Mouse (Mus musculus) urinary bladder, postnatal 10 days (tissue): ENCODE results near the gene Zdhhc23.

Experiments
- DNase-seq: peaks from one replicate; pipeline ENCODE4 v3.0.0; 2022; ENCODE audit warnings: low spot score

The Zdhhc23 gene

DNA sequence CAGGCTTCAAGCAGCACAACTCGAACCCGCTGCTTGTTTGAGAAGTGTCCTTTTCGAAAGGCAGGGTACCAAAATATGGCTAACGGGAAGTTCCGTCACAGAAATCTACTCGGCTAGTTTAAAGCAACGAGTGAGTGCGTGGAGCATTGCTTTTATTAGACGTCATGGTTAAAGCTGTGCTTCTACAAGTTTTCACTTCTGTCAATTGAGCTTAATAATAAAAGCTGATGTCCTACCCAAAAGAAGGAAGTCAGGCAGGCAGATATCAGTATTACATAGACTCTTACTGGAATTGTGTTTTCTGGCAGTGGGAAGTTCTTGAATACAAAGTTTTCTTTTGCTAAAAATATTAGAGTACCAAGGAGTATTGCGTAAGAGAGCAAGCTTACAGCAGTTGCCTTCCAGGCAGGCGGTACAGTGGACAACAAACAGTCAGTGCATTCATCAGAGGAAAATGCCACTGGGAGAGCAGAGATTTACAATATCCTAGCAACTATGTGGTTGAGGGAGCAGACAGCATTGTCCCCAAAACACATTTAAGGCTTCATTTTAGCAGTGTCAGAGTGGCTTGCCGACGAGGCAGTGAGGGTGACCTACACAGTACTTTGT is 13.7 kb downstream of the Zdhhc23 start:
- DNase-seq = no peak

DNA sequence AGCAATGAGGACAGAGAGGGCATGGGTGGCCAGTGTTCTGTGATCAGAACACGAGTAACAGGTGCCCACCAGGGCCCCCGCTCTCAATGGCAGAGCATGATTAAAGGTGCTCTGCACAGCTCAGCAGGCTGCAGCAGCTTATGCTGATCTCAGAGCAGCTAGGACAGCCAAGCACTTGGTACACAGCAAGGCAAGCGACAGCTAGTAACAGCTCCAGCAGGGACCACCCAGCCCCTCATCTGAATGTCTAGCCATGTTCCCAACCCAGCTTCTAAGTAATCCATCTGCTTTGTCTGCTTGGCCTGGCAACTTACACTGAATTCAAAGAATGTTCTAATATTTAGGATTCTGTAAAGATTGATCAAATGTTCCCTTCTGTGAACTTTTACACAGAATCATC is 15.8 kb downstream of the Zdhhc23 start:
- DNase-seq = no peak

DNA sequence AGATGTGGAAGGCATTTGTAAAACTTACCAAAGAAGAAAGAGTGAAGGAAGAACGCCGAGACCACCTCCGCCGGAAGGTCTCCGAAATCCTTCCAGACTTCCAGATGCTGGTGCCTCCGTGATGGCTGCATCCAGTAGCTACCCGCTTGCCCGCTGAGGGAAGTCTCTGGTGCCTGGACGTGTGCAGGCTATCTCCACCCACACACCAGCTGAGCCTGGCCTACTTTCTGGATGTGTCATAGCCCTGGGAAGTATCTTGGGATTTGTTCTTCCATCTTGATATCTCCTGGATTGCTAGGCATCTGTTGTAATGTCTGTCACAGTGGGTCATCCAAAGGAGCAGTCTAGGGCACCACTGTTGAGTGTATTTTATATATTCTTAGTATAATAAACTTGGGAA is 16.3 kb downstream of the Zdhhc23 start:
- DNase-seq = no peak

DNA sequence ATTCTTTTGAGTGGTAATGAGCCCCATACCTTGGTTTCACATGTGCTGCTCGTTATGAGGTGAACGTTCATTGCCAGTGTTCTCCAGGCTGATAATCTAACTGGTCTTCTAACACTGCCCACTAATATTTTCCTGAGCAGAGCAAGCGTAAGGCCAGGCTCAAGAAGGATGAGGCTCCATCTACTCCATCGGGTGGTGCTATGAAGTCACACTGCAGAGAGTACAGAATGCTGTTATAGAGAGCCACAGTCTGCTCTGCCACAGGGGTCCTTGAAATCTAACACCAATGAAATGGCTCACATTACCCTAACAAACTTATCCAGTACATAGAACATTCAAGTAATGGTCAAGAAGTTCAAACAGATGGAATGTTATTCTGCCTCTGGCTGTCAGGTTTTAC is 21.6 kb downstream of the Zdhhc23 start:
- DNase-seq = no peak

DNA sequence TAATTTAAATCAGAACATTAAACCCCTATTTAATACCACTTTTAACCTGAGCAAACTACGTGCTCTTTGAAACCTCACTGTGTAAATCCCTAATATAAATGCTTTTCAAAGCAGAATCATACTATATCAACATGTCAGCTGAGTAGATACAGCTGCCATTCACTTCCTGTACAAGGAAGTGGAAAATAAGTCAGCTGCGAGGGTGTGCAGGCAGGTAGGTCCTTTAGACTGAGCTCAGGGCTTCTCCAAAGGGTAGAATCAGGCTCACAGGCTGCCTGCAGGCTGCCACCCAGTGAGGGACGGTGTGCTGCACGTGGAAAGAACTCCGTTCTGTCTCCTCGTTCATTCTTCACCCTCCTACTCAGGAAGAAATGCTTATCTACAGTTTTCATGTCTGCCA is 24.7 kb downstream of the Zdhhc23 start:
- DNase-seq = no peak

DNA sequence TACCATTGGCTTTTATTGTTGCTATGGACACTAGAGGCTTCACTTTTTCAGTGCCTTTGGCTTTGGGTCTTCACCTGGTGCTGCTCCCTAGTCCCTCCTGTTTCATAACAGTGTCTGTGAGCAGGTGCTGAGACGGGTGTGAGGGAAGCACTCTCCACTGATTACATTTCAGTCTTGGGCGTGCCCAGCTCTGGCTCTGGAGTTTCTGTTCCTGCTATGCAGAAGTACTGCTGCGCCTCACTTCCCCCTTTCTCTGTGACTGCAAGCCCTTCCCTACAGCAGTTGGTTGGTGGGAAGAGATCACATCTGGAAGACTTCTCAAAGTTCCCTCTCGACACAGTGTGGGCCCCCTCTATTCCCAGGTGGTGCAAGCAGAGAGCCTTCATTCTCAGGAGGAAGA is 28.0 kb downstream of the Zdhhc23 start:
- DNase-seq = no peak

DNA sequence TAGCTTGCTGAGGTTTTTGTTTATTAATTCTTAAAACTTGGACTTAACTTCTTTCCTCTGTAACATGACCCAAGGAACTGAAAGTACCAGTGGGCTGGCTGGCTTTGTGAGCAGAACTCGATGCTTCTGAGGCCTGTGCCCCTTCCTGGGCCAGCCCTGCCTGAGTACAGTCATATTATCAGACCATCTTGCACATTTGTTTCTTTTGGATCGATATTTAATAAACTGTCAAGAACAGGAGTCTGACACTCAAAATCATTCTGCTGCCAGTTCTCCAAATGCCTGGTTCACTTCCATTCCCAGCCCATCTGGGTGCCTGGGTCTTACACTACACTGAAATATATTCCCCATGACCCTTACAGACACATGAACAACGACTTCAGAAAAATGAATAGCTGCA is 33.7 kb downstream of the Zdhhc23 start:
- DNase-seq = no peak

DNA sequence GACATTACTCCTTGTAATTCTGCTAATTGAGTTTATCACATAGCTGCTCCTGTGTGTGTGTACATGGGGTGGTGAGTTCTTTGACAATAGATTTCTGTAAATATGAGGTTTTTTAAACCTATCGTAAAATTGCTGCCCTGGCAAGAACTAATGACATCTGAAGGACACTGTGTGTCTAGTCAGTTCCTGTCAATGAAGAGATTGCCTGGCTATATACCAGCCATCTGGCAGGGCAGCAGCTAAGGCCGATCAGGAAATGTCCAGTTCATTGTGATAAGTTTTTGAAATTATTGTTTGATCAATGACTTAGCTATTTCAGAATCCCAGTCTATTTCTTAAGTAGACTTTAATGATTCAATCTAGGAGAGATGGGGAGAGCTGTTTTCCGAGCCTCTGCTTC is 34.2 kb downstream of the Zdhhc23 start:
- no peak for DNase-seq

DNA sequence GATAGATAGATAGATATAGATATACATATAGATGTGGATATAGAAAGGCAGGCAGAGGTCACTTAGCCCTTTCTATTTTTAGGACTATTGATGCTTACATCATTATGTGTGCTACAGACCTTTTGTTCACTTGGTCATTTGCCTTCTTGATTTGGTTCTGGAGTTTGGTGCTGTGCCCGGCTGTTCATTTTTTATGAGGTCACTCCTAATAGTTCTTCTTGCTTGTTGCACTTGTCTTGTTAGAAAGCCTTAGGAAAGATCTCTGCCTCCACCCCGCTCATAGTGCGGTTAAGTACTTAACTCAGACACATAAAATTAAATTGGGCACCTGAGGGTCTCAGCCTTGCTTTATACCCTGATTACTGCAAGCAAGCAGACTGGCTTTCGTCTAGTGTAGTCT is 38.7 kb downstream of the Zdhhc23 start:
- no peak for DNase-seq

DNA sequence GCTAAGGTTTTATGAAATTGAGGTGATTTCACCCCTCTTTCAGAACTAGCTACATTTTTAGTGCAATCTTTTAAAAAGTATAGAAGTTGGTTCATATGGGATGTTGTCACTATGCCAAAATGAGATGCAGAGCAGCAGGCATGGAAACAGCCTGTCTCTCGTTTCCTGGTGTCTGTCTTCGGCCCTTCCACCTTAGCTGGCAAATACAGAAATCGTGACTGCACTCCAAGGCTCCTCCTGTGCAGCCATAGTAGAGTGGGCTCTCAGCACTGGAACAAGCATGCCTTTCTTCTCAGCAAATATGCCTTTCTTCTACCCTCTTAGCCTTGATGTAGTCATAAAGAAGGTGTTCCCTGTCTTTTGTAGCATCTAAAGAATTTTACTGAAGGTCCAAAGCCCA is 43.7 kb downstream of the Zdhhc23 start:
- DNase-seq = no peak

DNA sequence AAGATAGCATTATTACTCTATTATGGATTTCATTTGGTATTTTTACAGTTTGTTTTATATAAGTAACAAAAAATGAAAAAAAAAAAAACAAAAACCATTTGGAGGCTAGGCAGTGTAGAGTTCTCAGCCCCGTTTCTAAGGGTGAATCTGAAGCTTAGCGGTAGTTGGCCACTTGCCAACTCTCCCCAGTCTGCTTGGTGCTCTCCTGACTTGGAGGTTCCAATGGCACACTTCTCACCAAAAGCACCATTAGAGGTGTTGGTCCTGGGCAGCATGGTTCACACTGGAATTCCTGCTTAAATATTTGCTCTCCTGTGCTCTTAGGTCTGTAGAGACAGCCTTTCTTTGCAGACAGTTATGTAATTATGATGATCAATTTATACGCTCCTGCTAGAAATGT is 44.2 kb downstream of the Zdhhc23 start:
- no peak for DNase-seq

DNA sequence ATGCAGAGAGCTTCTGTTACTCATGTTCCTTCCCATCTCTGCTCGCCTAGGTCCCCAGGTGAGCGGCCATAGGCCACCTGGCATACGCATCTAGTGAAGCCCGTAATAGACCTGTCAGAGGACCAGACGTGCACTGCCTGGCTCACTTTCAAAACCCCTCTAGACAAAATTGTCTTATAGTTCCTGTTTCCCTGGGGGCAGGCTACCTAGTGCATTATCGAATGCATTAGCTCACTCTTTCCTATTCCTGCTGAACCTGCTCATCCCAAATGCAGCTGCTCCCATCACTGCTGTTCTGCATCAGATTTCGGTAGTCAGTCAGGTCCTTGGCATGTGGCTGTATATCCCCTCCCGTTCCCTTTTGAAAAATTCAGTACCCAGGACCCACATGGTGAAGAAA is 44.7 kb downstream of the Zdhhc23 start:
- no peak for DNase-seq

DNA sequence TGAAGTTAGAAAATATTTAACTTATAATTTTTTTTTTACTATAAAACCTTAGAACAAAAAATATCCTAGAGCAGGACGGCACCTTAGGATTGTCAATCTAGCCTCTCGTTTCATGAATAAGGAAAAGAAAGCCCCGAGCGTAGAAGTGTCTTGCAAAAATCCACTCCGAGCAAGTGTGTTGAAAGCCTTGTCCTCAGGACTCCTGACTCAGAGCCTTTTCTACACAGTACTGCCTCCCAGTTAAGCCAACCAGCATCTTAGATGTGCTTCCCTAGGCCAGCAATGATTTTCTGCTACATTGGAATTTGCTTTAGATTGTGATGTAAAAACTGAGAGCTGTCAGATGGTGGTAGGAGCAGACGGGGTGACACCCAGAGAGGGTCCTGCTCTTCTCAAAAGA is 46.5 kb downstream of the Zdhhc23 start:
- DNase-seq = no peak

DNA sequence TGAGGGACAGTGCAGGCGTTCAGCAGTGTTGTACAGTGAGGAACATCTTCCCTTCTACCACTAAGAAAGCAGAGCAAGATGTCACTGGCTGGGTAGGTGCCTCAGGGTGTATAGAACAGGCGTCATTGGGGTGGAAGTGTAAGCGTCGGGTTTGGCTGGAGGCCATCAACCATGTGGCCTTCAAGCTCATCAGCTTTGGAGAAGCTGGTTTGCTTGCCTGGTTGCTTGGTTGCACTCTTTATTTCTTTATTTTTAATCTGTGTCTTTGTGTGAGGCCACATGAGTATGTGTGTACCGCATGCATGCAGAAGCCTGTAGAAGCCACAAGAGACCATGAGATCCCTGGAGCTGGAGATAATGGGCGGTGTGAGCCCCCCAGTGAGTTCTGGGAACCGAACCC is 47.3 kb downstream of the Zdhhc23 start:
- DNase-seq = no peak

DNA sequence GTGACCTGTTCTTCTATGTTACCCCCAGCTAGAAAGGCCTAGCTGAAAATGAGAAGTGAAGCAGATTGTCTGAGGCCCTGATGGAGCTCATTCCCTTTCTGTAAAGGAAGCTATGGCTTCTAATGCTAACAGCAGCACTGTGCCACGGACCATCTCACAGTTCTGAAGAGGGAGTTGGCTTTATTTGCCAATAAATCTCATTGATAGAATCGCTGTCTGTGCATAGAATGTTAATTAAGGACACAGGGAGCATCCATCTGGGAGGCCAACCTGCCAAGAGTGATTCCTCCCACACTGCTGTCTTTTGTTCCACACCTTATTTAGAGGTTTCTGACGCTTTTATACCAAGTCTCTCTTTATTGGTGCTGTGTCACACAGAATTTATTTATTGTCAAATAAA is 48.1 kb downstream of the Zdhhc23 start:
- no peak for DNase-seq

DNA sequence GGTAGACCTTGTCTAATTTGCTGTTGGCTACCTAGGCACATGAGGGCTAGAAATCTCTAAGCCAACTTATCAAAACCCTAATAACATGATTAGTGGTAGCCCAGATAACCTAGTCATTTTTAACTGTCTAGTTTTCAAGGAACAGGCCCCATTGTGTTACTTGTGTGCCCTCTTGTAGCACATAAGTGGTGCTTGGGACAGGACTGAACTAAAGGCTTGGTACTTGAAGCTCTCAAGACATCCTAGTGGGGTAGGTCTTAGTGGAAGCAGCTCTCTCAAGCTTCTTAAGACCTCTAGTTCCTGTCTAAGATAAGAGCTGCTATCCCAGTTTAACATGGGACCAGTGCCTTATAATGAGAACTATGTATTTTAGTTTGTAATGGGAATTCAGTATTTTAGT is 49.0 kb downstream of the Zdhhc23 start:
- no peak for DNase-seq

DNA sequence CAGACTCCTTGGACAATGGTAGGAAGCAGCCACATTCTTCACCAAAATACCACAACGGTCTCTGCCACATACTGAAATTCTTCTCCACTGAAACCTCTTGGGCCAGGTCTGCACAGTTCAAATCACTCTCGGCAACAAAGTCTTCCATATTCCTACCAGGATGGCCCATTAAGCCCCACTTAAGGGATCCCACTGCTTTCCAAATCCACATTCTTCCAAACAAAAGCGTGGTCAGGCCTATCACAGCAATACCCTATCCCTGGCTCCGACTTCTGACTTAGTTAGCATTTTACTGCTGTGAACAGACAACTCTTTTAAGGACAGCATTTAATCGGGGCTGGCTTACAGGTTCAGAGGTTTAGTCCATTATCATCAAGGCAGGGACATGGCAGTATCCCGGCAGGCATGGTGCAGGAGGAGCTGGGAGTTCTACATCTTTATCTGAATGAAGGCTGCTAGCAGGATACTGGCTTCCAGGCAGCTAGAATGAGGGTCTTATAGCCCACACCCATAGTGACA is 53.2 kb downstream of the Zdhhc23 start, which contains the start of gene Qtrt2:
Gene Qtrt2 (minus strand): TSS at position 469 of the 519 bp plus-strand sequence.
- DNase-seq = no peak

DNA sequence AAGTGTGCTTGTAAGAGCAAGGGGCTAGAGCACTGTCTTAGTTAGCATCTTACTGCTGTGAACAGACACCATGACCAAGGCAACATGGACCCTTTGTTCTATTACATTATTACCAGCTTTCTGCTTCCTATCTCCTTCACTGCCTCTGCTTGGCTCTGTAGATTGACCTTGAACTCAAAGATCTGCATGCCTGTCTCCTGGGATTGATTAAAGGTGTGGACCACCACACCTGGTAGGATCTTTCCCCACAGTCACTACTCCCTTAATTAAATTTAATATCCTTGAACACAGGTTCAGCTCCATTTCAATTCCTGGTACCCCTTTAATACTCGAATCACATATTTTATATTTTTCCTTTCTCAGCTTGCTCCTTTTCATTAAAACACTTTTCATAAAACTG is 53.7 kb downstream of the Zdhhc23 start:
- DNase-seq = no peak

DNA sequence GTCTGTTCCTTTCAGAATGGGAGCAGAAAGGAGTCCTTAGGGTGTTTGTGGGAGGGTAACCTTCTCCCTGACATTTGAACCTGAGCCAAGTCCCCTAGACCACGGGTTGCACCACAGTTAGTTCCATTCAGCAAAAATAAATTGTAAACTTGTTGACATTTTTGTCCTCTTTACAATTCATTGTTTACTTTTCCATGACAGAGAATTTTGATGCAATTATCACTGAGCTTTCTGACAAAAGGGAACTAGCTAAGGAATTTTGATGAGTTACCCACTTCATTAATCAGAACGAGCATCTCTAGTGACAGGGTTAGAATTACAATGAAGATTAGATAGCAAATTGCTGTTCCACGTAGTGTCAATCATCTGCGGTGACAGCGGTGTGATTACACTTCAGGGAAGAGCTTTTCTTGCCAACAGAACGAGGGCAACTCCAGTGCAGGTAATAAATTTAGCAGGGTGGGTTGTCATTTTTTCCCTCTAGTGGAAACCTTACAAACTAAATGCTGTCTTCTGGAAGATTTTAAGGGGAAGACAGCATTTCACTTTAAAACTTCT is 54.5 kb downstream of the Zdhhc23 start:
- no peak for DNase-seq

DNA sequence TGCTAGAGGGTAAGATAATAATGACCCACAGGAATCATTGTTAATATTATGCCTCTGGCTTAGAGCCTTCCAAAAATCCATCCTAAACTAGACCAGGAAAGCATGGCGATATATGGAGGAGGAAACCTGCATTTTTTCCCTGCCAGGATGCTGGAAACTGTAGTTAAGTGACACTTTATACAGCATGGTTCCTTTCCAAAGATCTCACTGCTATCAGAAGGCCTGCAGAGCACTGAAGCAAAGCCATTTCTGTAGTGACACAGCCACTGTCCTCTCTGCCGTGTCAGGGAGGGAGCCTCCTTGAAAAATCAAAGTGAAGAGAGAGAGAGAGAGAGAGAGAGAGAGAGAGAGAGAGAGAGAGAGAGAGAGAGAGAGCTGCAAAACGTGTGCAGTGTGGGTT is 57.0 kb downstream of the Zdhhc23 start:
- no peak for DNase-seq

DNA sequence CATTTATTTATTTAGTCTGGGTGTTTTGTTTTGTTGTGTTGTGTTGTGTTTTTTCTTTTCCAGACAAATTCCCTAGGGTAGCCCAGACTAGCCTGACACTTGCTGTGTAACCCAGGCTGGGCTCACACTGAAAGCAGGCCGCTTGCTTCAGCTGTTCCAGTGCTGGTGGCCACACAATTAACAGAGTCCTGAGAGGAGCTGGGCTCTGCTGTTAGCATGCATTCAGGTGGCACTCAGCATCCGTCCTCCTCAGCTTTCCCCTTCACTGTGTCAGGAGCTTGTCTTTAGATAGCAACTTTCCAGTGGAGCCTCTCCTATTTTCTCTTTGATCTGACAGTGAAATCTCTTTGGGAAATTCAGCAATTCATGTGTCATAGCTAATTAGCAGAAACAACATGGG is 57.6 kb downstream of the Zdhhc23 start:
- no peak for DNase-seq

DNA sequence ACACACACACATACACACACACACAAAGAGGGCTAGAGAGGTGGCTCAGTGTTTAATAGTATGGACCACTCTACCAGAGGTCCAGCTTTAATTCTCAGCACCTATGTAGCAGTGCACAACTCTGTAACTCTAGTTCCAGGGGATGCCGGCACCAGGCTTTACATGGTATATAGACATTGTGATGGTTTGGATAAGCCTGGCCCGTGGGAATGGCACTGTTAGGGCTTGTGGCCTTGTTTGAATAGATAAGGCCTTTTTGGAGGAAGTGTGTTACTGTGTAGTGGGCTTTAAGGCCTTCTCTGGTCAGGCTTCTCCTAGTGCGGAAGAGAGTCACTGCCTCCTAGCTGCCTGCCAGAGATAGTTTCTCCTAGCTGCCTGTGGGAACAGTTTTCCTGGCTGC is 60.7 kb downstream of the Zdhhc23 start:
- no peak for DNase-seq
